Mouse (Mus musculus): Measurements from ENCODE around the gene Tex16.

Tex16 gene

GRCm38 (mm10) chrX:112010707-112011106 lies at the start of gene Tex16:
Tex16 (plus strand) TSS chrX:112011007.
- no peak for DNase-seq (ENCODE audit: low spot score)

GRCm38 (mm10) chrX:111999661-112000060 lies 11.1 kb upstream of the Tex16 start:
- DNase-seq (ENCODE audit: low spot score) = no peak
